Mouse (Mus musculus): ENCODE results near the gene Cxcl15.
"Not testable (repeated sequence)": the region's sequence is repeated elsewhere in the genome, so short reads cannot be mapped to it uniquely, and the experiment has no call there.

Cxcl15 gene

DNA sequence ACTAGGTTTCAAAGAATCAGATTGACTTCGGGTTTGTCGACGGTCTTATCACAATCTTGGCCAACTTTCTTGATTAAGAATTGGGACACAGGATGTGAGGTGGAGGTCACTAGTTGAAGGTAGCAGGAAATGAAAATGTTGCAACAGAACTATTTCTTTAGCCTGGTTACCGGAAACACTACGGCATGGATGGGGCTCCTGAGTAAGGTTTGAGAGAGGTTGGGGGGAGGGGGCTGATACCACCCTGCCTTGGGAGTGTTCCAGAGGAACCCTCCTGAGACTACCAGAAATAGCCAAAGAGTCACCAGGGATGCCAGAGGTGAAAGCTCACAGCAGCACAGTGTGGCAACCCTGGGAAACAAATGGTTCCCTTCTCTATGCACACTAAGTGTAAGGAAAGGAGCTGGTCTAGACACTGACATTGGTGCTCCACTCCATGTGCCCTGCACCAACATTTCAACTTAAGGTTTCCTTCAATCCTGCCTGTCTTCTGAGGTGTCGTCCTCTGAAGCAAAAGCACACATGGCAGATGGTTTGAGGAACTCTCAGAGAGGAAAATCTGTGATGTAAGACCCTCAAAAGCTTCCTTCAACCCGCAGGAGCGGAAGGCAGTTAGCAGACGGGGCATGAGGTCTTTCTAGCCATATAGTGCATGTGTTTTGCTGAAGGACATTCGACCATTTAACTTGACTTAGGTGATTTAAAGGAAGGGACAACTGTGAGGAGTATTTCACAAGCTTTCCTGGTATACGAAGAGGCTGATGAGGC lies 4.8 kb upstream of the Cxcl15 start:
- no peak for DNase-seq (ENCODE audit: low spot score)

DNA sequence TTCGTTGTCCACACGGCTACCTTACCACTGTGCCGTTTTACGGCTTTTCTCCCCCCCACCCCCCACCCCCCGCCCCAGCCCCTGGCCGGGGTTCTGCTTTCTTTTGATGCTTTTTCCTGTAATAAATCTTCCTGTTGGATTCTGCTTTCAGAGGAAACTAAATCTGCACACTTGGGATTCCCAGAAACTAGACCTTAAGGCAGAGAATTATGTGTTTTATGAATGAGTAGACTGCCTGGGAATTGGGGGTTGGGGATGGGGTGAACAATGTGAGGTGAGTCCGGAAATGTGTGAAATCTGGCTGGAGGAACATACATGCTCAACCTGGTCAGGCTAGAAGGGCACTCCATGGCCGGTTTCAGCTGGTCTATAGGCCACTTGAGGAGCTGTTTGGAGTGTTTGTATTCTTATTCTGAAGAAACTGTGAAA lies 4.2 kb upstream of the Cxcl15 start:
- no peak for DNase-seq (ENCODE audit: low spot score)

DNA sequence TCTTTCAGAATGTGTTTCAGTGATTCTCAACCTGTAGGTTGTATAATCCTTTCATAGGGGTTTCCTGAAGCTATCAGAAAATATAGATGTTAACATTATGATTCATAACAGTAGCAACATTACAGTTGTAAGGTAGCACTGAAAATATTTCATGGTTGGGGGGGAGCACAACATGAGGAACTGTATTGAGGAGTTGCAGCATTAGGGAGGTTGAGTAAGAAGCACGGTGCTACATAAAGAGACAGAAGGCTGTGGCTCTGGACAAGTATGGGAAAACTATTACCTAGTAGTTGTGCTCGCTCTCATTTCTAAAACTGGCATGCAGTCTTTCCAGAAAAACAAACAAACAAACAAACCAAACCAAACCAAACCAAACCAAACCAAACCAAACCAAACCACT lies 1.1 kb downstream of the Cxcl15 start:
- DNase-seq (ENCODE audit: low spot score) = not testable (repeated sequence)

DNA sequence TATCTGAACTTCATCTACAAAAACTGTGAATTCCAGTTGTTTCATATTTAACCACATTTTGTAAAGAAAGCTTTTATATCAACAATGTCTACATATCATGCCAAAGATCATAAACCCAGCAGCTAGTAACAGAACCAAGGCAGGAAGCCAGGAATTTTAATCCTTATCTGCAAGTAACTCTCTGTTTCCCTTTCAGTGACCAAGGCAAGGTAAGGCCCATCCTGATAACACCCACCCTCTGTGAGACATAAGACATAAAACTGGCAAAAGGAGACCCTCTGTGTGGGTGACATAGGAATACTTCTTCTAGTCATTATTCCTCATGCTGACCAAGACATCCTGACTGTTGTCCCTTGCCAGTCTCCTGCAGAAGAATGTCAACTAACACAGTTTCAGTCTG lies 10.2 kb downstream of the Cxcl15 start:
- DNase-seq (ENCODE audit: low spot score) = no peak

DNA sequence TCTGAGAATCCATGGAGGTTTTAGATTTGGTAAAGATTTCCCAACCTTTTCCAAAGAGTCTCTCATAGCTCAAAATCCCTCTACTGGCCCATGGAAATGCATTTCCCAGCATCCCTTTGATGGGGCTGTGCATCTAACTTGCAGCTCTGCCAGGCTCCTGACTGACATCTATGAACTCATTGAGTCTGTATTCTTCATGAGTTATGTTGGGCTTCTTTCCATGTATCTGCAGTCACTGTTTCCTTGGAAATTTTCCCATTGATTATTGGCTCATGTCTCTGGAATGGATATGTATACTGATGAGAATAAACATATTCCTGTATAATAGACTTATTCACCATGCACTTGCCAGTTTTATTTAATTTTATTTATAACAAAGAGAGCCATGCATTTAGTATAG lies 11.7 kb downstream of the Cxcl15 start:
- DNase-seq (ENCODE audit: low spot score) = no peak

DNA sequence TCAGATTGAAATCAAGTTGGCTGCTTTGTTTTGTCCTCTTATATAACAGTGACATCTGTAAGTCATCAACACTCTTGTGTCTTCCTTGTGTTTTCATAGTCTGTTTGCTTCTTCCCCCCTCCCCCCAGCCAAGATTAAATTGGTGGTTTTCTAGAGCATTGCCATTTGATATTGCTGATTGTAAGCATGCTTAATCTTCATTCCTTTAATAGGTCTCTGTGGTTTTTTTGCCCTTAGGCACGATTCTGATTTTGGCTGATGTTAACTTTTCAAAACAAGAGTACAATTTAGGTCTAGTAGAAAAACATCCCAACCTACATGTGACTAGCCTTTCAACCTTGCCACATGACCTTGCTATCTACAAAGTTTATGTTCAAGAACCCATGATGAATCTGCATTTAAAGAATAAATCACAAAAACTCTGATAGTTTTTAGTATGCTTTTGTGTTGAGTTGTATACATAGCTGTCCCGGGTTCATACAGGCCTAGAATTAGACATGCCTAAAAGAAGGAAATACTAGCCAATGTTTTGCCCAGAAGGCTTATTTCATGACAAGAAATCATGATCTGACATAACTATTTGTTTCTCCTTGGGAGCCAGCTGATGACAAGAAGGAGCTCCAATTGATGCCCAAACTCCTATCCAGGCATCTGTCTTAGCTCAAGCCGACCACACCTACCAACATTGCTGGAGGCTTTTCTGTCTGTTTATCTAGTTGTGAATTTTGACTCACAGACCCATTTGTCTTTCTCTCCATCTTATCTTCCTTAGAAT lies 13.0 kb downstream of the Cxcl15 start:
- no peak for DNase-seq (ENCODE audit: low spot score)

DNA sequence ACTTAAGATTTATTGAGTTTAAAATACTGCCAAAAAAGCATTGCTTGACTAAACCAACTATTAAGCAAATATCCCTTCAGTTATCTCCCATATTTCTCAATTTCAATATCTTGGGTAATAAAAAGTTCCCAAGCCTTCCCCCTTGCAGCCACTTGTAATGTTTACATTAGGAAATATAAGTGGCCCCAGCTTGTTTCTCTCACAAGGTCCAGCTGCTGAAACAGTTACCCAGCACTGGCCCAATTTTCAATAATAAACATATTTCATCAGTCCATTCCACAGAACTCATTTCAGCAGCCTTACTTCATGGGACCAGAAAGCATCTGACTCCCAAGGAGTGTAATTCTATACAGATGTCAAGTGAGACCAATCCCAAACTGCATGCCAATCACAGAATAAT lies 25.4 kb downstream of the Cxcl15 start:
- DNase-seq (ENCODE audit: low spot score) = no peak

DNA sequence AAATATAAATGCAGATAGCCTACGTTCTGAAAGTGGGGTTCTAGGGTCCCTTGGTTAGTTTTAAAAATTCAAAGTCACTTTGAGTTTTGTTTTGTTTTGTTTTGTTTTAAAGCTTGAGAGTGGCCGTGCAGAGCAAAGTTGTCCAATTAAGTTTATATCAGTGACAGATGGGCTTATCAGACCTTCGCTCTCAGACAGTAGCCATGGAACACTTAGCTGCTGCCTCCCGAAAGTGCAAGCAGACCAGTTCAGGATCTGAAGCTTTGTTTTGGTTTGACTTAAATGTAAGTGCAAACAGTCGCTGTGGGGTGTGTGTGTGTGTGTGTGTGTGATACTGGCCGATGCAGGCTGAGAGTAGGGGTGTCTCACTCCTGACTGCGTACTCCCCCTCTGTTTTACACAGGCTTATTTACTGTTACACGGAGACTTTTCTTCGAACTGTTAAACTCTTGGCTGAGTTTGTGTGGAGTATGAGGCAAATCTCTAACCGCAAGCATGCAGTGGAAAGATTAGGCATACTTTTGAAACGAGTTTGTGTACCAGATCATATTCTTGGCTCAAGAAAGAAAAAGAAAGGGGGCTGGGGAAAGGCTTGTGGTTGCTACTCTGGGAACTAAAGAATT lies 37.9 kb downstream of the Cxcl15 start:
- peak; percentile 31 for DNase-seq (ENCODE audit: low spot score)

DNA sequence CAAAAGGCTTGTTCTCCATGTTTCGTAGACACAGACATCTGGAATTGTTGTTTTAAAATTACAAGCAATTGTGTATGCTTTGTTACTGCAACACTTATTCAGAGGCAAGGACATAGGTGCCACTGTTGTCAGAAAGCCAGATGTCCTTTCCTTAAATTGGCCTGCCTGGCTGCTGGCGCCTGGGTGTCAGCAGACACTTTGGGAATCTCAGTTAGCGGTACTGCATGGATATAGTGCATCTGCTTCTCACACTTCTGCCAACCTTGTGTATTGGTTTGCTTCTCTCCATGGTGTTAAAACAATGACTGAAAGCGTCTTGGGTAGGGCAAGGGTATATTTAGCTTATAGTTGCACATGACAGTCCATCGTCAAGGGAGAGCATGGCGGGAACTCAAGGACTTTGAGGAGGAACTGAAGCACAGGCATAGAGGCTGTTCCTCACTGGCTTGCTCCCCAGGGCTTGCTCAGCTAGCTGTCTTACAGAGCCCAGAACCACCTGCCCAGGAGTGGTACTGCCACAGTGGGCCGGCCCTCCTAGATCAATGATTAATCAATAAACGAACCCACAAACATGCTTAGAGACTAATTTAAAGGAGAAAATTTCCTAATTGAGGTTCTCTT lies 38.5 kb downstream of the Cxcl15 start:
- no peak for DNase-seq (ENCODE audit: low spot score)

DNA sequence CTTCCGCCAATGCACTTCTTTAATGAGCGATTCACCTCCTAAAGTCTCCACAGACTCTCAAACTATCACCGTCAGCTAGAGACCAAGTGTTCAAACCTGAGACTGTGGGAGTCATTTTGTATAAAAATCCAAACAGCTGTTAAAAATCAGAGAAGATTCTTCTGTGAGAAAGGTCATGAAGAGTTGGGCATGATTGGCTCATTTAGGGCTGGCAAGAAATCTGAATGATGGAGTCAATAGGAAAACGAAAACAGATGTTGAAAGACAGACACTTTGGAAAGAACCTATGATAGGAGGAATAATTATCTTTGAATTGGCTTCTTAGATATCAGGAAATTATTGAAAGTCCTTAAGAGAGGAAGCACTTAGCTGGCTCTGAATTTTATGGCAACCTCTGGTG lies 40.1 kb downstream of the Cxcl15 start:
- DNase-seq (ENCODE audit: low spot score) = no peak

DNA sequence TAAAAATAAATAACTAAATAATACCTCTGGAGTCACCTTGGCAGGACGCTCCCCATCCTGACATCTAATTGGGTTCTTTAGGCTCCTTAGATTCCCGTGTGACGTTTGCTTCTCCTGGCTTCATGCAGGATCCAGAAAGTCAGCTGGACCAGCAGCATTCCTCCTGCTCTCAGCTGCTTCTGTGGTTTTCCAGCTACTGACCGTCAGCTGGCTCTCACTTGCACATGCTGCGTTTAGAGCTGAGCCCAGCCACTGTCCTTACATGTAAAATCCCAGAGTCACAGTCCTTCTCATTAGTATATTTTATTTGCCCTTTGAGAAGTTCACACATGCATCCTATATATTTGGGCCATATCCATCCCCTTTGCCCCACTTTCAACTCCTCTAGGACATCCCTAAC lies 44.2 kb downstream of the Cxcl15 start:
- no peak for DNase-seq (ENCODE audit: low spot score)

DNA sequence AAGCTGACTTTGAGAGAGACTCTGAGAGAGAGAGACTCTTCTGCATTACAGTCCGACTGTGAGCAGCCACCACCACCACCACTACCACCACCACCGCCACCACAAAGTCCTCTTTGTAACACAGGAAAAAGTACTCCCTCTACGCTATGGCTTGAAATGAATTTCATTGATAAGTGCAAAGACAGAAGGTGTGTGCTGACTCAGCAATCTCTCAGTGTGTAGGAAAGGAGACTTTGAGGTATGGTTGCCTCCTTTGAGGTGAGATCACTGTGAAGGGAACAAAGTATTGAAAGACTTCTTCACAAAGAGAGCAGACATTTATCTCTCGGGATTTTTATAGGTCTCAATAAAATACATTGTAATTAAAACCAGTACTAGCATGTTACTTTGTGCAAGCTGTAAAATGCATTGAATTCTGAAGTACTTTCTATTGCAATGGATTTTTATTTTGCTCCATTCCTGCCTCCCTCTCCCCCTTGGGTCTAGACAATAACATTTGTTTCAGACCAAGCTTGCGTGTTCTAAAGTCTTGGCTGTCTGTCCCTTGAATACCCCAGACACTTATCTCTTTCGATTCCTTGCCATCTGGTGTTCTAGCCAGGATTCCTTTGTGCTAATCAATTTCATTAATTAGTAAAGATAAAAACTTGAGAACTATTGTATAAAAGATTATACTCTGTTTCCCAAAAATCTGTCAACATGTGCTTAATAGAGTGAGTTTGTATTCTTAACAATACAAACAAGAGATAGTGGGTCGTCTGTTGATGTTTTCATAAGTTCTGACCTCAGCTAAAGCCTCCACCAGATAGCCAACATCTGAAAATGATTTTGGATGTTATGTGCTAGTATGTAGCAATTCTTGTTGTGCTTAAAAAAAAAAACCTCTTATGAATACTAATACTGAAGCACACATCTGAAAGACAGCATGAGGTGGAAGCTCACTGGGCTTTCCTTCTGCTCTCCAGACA lies 46.9 kb downstream of the Cxcl15 start:
- no peak for DNase-seq (ENCODE audit: low spot score)

DNA sequence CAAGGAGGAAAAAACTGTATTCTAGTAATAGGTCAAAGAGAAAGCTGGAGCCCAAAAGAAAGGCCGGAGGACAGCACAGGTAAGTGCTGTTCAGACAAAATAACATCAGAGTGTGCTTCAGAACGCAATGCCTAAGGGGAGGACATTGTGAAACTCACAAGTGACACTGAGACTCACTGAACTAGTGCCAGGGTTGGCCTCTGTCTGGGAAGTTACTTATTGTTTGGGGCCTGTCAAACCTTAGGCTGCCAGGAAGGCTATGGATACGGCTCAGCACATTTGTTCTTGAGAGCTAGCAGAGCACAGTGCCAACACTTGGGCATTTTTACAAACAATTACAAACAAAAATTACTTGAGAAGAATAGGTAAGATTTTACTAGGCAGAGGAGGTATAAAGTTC lies 49.6 kb downstream of the Cxcl15 start:
- DNase-seq (ENCODE audit: low spot score) = no peak

DNA sequence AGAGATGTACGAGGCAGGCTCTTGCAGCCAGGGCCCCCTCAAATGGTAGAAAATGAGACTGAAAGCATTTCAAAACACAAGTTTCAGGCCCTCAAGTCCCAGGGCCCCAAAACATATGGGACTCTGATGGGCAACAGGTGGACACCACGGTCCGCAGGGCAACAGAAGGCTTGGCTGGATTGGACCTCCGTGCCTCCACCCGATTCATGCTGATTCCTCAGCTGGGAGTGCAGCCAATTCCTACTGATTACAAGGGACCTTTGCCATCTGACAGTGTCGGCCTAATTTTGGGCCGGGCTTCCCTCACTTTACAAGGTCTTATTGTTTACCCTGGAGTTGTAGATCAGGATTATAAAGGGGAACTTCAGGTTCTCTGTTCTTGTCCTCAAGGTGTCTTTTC lies 55.8 kb downstream of the Cxcl15 start:
- DNase-seq (ENCODE audit: low spot score) = not testable (repeated sequence)

DNA sequence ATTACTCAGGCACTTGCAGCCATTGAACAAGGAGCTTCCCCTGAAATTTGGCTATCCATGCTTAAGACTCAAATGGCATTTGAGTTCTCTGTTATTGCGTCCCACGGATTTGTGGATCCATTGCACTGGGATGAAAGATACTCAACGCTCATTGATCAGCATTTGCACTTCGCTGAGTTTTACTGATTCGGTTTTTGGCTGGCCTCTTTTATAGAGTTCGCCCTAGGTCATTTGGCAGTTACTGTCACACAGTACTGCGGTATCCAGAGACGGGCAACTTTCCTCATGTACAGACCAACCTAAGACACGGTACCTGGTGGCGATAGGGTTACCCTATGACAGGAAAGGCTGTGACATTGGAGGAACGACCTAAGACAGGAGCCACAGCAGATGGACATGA lies 57.1 kb downstream of the Cxcl15 start:
- not testable (repeated sequence) for DNase-seq (ENCODE audit: low spot score)

Measured in ovary, adult 18-20 months (tissue).